ENCODE assay signal across 14 mouse cellular contexts in the genomic region with DNA sequence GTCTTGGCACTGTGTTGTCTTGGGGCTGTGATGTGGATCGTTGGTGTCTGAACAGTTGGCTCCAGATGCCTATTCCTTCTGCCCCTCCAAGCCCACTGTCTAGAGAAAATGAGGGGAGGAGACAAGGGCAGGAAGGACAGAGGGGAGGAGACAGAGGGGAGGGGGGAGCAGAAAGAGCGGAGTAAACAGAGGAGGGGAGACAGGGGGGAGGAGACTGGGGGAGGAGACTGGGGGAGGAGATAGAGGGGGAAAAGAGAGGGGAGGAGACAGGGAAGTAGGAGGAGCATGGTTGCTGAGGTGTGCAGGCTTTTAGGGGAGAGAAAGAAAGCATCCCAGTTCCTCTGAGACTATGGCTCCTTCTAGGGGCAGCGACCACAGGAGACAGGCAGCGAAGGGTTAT.
"Had no signal": no experiment of that assay in that cellular context is flagged by ENCODE, and none has a peak within 500 bp of the region (broad histone marks: within the 10 kb centered on the region; RNA-seq: fewer than 3 reads in every experiment).

No protein-coding gene starts in this region.

- H3K27ac ChIP-seq: kidney, postnatal 0 days; left cerebral cortex, adult 2 months; liver, embryonic 13.5 days; lung, embryonic 15.5 days; macrophage; midbrain, embryonic 12.5 days; neural tube, embryonic 12.5 days had no signal

- H3K36me3 ChIP-seq: liver, embryonic 13.5 days; lung, embryonic 15.5 days; midbrain, embryonic 12.5 days; neural tube, embryonic 12.5 days had no signal

- H3K4me1 ChIP-seq: liver, embryonic 13.5 days; lung, embryonic 15.5 days; midbrain, embryonic 12.5 days; neural tube, embryonic 12.5 days had no signal

- H3K9me3 ChIP-seq: liver, embryonic 13.5 days; lung, embryonic 15.5 days; midbrain, embryonic 12.5 days; neural tube, embryonic 12.5 days had no signal

- H3K9ac ChIP-seq: liver, embryonic 13.5 days; liver, postnatal 0 days; lung, embryonic 15.5 days; midbrain, embryonic 12.5 days; neural tube, embryonic 12.5 days had no signal

- H3K4me3 ChIP-seq: left cerebral cortex, adult 2 months; liver, embryonic 13.5 days; lung, embryonic 15.5 days; megakaryocyte, embryonic 14.5 days; midbrain, embryonic 12.5 days; neural tube, embryonic 12.5 days had no signal

- H3K4me2 ChIP-seq: liver, embryonic 13.5 days; lung, embryonic 15.5 days; midbrain, embryonic 12.5 days; neural tube, embryonic 12.5 days had no signal

- ATAC-seq: liver, postnatal 0 days had no signal

- H3K27me3 ChIP-seq: liver, embryonic 13.5 days; lung, embryonic 15.5 days; midbrain, embryonic 12.5 days; neural tube, embryonic 12.5 days had no signal

- DNase-seq: kidney, adult 18-20 months; liver; liver, embryonic 13.5 days; liver, postnatal 0 days; lung, postnatal 14 days; right cerebral cortex, postnatal 14 days; thymus, postnatal 4 days had no signal
